ENCODE assay signal across 11 mouse cellular contexts in the genomic region with DNA sequence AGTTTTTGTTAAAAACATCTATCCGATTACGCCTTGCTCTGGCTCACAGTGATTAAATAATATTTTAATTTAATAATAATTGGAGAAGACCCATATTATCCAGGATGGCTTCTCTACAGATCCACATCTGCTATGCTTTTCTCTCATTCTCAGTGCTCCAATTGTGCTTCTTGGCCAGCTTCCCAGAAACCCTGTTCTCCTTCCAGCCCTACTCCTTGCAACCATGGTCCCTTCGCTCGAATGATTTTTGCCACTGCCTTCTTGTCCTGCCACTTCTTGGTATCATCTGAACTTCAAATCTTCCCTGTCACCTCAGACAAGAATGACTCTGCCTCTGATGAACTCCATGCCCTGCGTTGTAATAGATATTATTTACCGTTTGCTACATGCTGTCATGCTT.
DNase-seq lines count a peak whose midpoint lies in the region; ATAC-seq lines count a peak whose summit lies in the region.
"Had no signal": no experiment of that assay in that cellular context is flagged by ENCODE, and none has a peak within 500 bp of the region (broad histone marks: within the 10 kb centered on the region; RNA-seq: fewer than 3 reads in every experiment).

No protein-coding gene starts in this region.

- no peaks in the 10 kb centered on the region for H3K27me3 ChIP-seq in forebrain, embryonic 14.5 days (replicated peaks; ENCODE audit: control insufficient read depth, insufficient read depth, low read length)
- no peaks in the 10 kb centered on the region for H3K27me3 ChIP-seq in forebrain, embryonic 10.5 days (ENCODE audit: poor library complexity, severe bottlenecking)
- H3K27me3 ChIP-seq in lung, embryonic 16.5 days (ENCODE audit: control insufficient read depth, insufficient read depth, low read depth, low read length), result no peaks in the 10 kb centered on the region
- H3K27me3 ChIP-seq: forebrain, embryonic 15.5 days had no signal

- no peaks in the 10 kb centered on the region for H3K9me3 ChIP-seq in forebrain, embryonic 14.5 days (replicated peaks; ENCODE audit: control insufficient read depth, low read length)
- no peaks in the 10 kb centered on the region for H3K9me3 ChIP-seq in forebrain, embryonic 10.5 days
- H3K9me3 ChIP-seq in lung, embryonic 16.5 days (ENCODE audit: control insufficient read depth, low read length), result peaks cover 6% of the 10 kb centered on the region; the same call in 1 of the 2 replicates
- H3K9me3 ChIP-seq: forebrain, embryonic 15.5 days had no signal

- no peak overlapping the region for H3K4me2 ChIP-seq in forebrain, embryonic 14.5 days (ENCODE audit: low read length)
- H3K4me2 ChIP-seq in lung, embryonic 16.5 days (ENCODE audit: low read depth, low read length), result no peak overlapping the region
- H3K4me2 ChIP-seq: forebrain, embryonic 15.5 days had no signal

- no peaks in the 10 kb centered on the region for H3K4me1 ChIP-seq in forebrain, embryonic 14.5 days (ENCODE audit: control insufficient read depth, insufficient read depth, low read length)
- no peaks in the 10 kb centered on the region for H3K4me1 ChIP-seq in forebrain, embryonic 10.5 days
- no peaks in the 10 kb centered on the region for H3K4me1 ChIP-seq in lung, embryonic 16.5 days (replicated peaks; ENCODE audit: control insufficient read depth, insufficient read depth, low read length)
- H3K4me1 ChIP-seq: forebrain, embryonic 15.5 days had no signal

- H3K4me3 ChIP-seq in forebrain, embryonic 14.5 days (ENCODE audit: low read depth, low read length), result no peak overlapping the region
- no peak overlapping the region for H3K4me3 ChIP-seq in forebrain, embryonic 10.5 days
- H3K4me3 ChIP-seq in lung, embryonic 16.5 days (ENCODE audit: low read length), result no peak overlapping the region
- H3K4me3 ChIP-seq: forebrain, embryonic 15.5 days; myocyte had no signal

- H3K9ac ChIP-seq in forebrain, embryonic 14.5 days (ENCODE audit: low read length), result no peak overlapping the region
- H3K9ac ChIP-seq in lung, embryonic 16.5 days (ENCODE audit: low read length), result no peak overlapping the region
- H3K9ac ChIP-seq: forebrain, embryonic 15.5 days had no signal

- 80% methylated on average over 6 of the region's 6 CpGs for WGBS in forebrain, embryonic 14.5 days
- 96% methylated on average over 6 of the region's 6 CpGs for WGBS in forebrain, embryonic 10.5 days
- WGBS in lung, embryonic 16.5 days, result 71% methylated on average over 6 of the region's 6 CpGs

- H3K27ac ChIP-seq in forebrain, embryonic 14.5 days (ENCODE audit: low read depth, low read length), result no peak overlapping the region
- H3K27ac ChIP-seq in forebrain, embryonic 10.5 days, result no peak overlapping the region
- no peak overlapping the region for H3K27ac ChIP-seq in lung, embryonic 16.5 days (ENCODE audit: low read length)
- H3K27ac ChIP-seq: forebrain, embryonic 15.5 days had no signal

- peak; percentile 7 for DNase-seq in forebrain, embryonic 14.5 days (ENCODE audit: low spot score)
- DNase-seq in forebrain, embryonic 10.5 days (ENCODE audit: extremely low spot score, low spot score), result no peak
- no peak for DNase-seq in lung, postnatal 25 days (ENCODE audit: low spot score)
- peak; percentile 45 for DNase-seq in brain, adult 2 months (ENCODE audit: low read depth, low spot score)
- peak; percentile 21 to 45 for DNase-seq in gastrocnemius, postnatal 4 days (ENCODE audit: low spot score in 2 of 2)
- DNase-seq in urinary bladder, postnatal 14 days (ENCODE audit: low spot score), result no peak
- DNase-seq: embryo, embryonic 11 days; kidney, adult 18-20 months had no signal

- ATAC-seq in forebrain, embryonic 14.5 days, result no peak
- ATAC-seq in lung, embryonic 16.5 days (ENCODE audit: low read depth), result peak; percentile 26; the same call in 1 of the 2 replicates
- ATAC-seq: forebrain, embryonic 15.5 days had no signal

- no peaks in the 10 kb centered on the region for H3K36me3 ChIP-seq in forebrain, embryonic 14.5 days (ENCODE audit: control insufficient read depth, insufficient read depth, low read length)
- no peaks in the 10 kb centered on the region for H3K36me3 ChIP-seq in forebrain, embryonic 10.5 days (replicated peaks)
- H3K36me3 ChIP-seq in lung, embryonic 16.5 days (ENCODE audit: control insufficient read depth, insufficient read depth, low read length), result no peaks in the 10 kb centered on the region
- H3K36me3 ChIP-seq: forebrain, embryonic 15.5 days had no signal

Comparison
In these comparisons a context has a peak if more than half of its experiments do, and no peak if none do; other contexts are left out.
1. DNase-seq: peak in forebrain, embryonic 14.5 days (single experiment), brain, adult 2 months (single experiment) and gastrocnemius, postnatal 4 days (2 of 2); none in forebrain, embryonic 10.5 days (single experiment), lung, postnatal 25 days (single experiment) and urinary bladder, postnatal 14 days (single experiment).